Mouse (Mus musculus) limb, embryonic 12.5 days (tissue): Measurements from ENCODE around the gene Nkd1. TPM values are rescaled to one million over a fixed set of nuclear protein-coding genes. Genes with fewer than 3 reads are reported as not detected.
A peak's percentile ranks its signal among the peaks of the same experiment; 100 is the strongest.

Source experiments
- ATAC-seq: fragments of 200-750 bp; cut with Nextera tagmentation; 2 replicates; pipeline ENCODE4 v1.8.0; 2017; ENCODE audit warnings: low read depth, moderate TSS enrichment; ENCODE audit not compliant: insufficient number of reproducible peaks, insufficient read depth, low FRiP score, low TSS enrichment
- H3K27ac ChIP-seq: fragments of 300-500 bp; sonication (generic); 2 replicates; pipeline ENCODE4 v1.5.1; 2016; ENCODE audit warnings: mild to moderate bottlenecking, moderate library complexity
- H3K27me3 ChIP-seq: fragments of 300-500 bp; sonication (generic); 2 replicates; pipeline ENCODE4 v1.6.1; 2016; ENCODE audit warnings: mild to moderate bottlenecking, moderate library complexity
- H3K36me3 ChIP-seq: fragments of 300-500 bp; sonication (generic); 2 replicates; pipeline ENCODE4 v1.6.1; 2016; ENCODE audit warnings: mild to moderate bottlenecking, moderate library complexity
- H3K4me1 ChIP-seq: fragments of 300-500 bp; sonication (generic); replicated peaks from 2 replicates; pipeline ENCODE4 v1.6.1; 2016
- H3K4me2 ChIP-seq: fragments of 300-500 bp; sonication (generic); 2 replicates; pipeline ENCODE4 v1.6.1; 2016; ENCODE audit warnings: mild to moderate bottlenecking, moderate library complexity
- H3K4me3 ChIP-seq: fragments of 300-500 bp; sonication (generic); replicated peaks from 2 replicates; pipeline ENCODE4 v1.5.1; 2016; ENCODE audit warnings: mild to moderate bottlenecking
- H3K9ac ChIP-seq: fragments of 300-500 bp; sonication (generic); replicated peaks from 2 replicates; pipeline ENCODE4 v1.6.1; 2016; ENCODE audit warnings: mild to moderate bottlenecking, moderate library complexity
- H3K9me3 ChIP-seq: fragments of 300-500 bp; sonication (generic); 2 replicates; pipeline ENCODE4 v1.6.1; 2016; ENCODE audit warnings: mild to moderate bottlenecking, moderate library complexity
- WGBS: fragments of 180-500 bp; shearing (Covaris S2); methylation state at CpG from one replicate; pipeline ENCODE4 v1.1.7; 2016; 5-methylcytosine and 5-hydroxymethylcytosine counted together
- polyA plus RNA-seq: library from polyadenylated mRNA; unstranded; fragments of >200 nt; fragmentation: Nextera tagmentation; extraction: Ambion mirVana; gene quantifications from 2 replicates; pipeline ENCODE4 v1.2.1, GENCODE M21; 2016

Nkd1 gene
- polyA plus RNA-seq, 1 experiment from 2014 or later: 64.0 TPM

- Histone ChIP-seq H3K4me1 (peaks cover 79% of the 10 kb centered on the region), H3K27ac (peak overlapping the region; percentile 76), H3K36me3 (no peaks in the 10 kb centered on the region), H3K27me3 (no peaks in the 10 kb centered on the region), H3K9ac (no peak overlapping the region), H3K4me2 (no peak overlapping the region), H3K4me3 (no peak overlapping the region), H3K9me3 (no peaks in the 10 kb centered on the region)
- ATAC-seq: no peak
- 60% methylated on average over 13 of the region's 13 CpGs for WGBS
Observed at GRCm38 (mm10) chr8:88567314-88568121, 46.4 kb downstream of the Nkd1 start.

- H3K4me1 ChIP-seq: peaks cover 79% of the 10 kb centered on the region
- 77% methylated on average over 3 of the region's 3 CpGs for WGBS
- no peak overlapping the region for H3K9ac ChIP-seq
Observed at GRCm38 (mm10) chr8:88568211-88568610, 47.1 kb downstream of the Nkd1 start.

GRCm38 (mm10) chr8:88569366-88569765 is 48.2 kb downstream of the Nkd1 start:
- Histone ChIP-seq H3K9ac (no peak overlapping the region), H3K4me3 (no peak overlapping the region), H3K4me2 (no peak overlapping the region), H3K9me3 (no peaks in the 10 kb centered on the region), H3K27ac (peak overlapping the region; percentile 91), H3K27me3 (no peaks in the 10 kb centered on the region), H3K36me3 (peaks cover 7% of the 10 kb centered on the region), H3K4me1 (peaks cover 71% of the 10 kb centered on the region)
- WGBS: 72% methylated on average over 7 of the region's 7 CpGs
- ATAC-seq: no peak

More at GRCm38 (mm10) chr8:88568211-88568610, 47.1 kb downstream of the Nkd1 start:
- no peaks in the 10 kb centered on the region for H3K27me3 ChIP-seq
- H3K9me3 ChIP-seq: no peaks in the 10 kb centered on the region
- H3K4me3 ChIP-seq: no peak overlapping the region
- no peaks in the 10 kb centered on the region for H3K36me3 ChIP-seq
- no peak for ATAC-seq
- H3K27ac ChIP-seq: peak overlapping the region; percentile 76
- no peak overlapping the region for H3K4me2 ChIP-seq

- peak; percentile 48; the same call in 1 of the 2 replicates for ATAC-seq
Observed at GRCm38 (mm10) chr8:88570293-88570998, 49.3 kb downstream of the Nkd1 start.

GRCm38 (mm10) chr8:88571434-88572184 is 50.5 kb downstream of the Nkd1 start:
- Histone ChIP-seq H3K36me3 (peaks cover 27% of the 10 kb centered on the region), H3K27ac (peak overlapping the region; percentile 91), H3K4me3 (no peak overlapping the region), H3K4me2 (no peak overlapping the region), H3K9me3 (no peaks in the 10 kb centered on the region), H3K27me3 (no peaks in the 10 kb centered on the region; the same call in 1 of the 2 replicates), H3K9ac (no peak overlapping the region), H3K4me1 (peaks cover 53% of the 10 kb centered on the region)
- ATAC-seq: no peak
- WGBS: 80% methylated on average over 14 of the region's 14 CpGs

More at GRCm38 (mm10) chr8:88570293-88570998, 49.3 kb downstream of the Nkd1 start:
- Histone ChIP-seq H3K36me3 (peaks cover 17% of the 10 kb centered on the region), H3K27me3 (no peaks in the 10 kb centered on the region; the same call in 1 of the 2 replicates), H3K9me3 (no peaks in the 10 kb centered on the region), H3K9ac (no peak overlapping the region), H3K27ac (peak overlapping the region; percentile 91), H3K4me3 (no peak overlapping the region), H3K4me1 (peaks cover 62% of the 10 kb centered on the region), H3K4me2 (peak overlapping the region; percentile 26)
- WGBS: 9% methylated on average over 10 of the region's 10 CpGs

GRCm38 (mm10) chr8:88572185-88572909 is 51.2 kb downstream of the Nkd1 start:
- ATAC-seq: no peak
- peaks cover 27% of the 10 kb centered on the region for H3K36me3 ChIP-seq
- peak overlapping the region; percentile 91; the same call in 1 of the 2 replicates for H3K27ac ChIP-seq
- no peak overlapping the region for H3K9ac ChIP-seq
- no peak overlapping the region for H3K4me2 ChIP-seq
- no peak overlapping the region for H3K4me3 ChIP-seq
- peaks cover 49% of the 10 kb centered on the region for H3K4me1 ChIP-seq
- H3K27me3 ChIP-seq: no peaks in the 10 kb centered on the region; the same call in 1 of the 2 replicates
- H3K9me3 ChIP-seq: no peaks in the 10 kb centered on the region
- WGBS: 84% methylated on average over 12 of the region's 12 CpGs

GRCm38 (mm10) chr8:88572941-88573645 is 51.9 kb downstream of the Nkd1 start:
- no peak overlapping the region for H3K27ac ChIP-seq
- no peak overlapping the region for H3K9ac ChIP-seq
- no peak overlapping the region for H3K4me2 ChIP-seq
- no peak overlapping the region for H3K4me3 ChIP-seq
- peaks cover 43% of the 10 kb centered on the region for H3K4me1 ChIP-seq
- peaks cover 27% of the 10 kb centered on the region for H3K36me3 ChIP-seq
- no peak for ATAC-seq
- H3K9me3 ChIP-seq: no peaks in the 10 kb centered on the region
- H3K27me3 ChIP-seq: no peaks in the 10 kb centered on the region; the same call in 1 of the 2 replicates
- 94% methylated on average over 14 of the region's 14 CpGs for WGBS

GRCm38 (mm10) chr8:88574975-88575374 is 53.8 kb downstream of the Nkd1 start:
- H3K4me3 ChIP-seq: no peak overlapping the region
- H3K36me3 ChIP-seq: peaks cover 33% of the 10 kb centered on the region
- H3K9ac ChIP-seq: no peak overlapping the region
- no peak overlapping the region for H3K27ac ChIP-seq
- no peak for ATAC-seq
- WGBS: 66% methylated on average over 5 of the region's 5 CpGs
- peaks cover 41% of the 10 kb centered on the region for H3K4me1 ChIP-seq
- no peaks in the 10 kb centered on the region for H3K9me3 ChIP-seq
- H3K4me2 ChIP-seq: no peak overlapping the region
- H3K27me3 ChIP-seq: no peaks in the 10 kb centered on the region; the same call in 1 of the 2 replicates

GRCm38 (mm10) chr8:88576351-88577142 is 55.4 kb downstream of the Nkd1 start:
- no peak overlapping the region for H3K9ac ChIP-seq
- no peak overlapping the region for H3K4me3 ChIP-seq
- H3K27ac ChIP-seq: peak overlapping the region; percentile 53
- H3K27me3 ChIP-seq: no peaks in the 10 kb centered on the region; the same call in 1 of the 2 replicates
- H3K9me3 ChIP-seq: no peaks in the 10 kb centered on the region
- no peak overlapping the region for H3K4me2 ChIP-seq
- peaks cover 25% of the 10 kb centered on the region for H3K4me1 ChIP-seq
- H3K36me3 ChIP-seq: peaks cover 38% of the 10 kb centered on the region
- 86% methylated on average over 10 of the region's 10 CpGs for WGBS
- ATAC-seq: no peak
